Mouse (Mus musculus) hindbrain, embryonic 14.5 days (tissue): ENCODE data around the gene Nhsl2. TPM values are rescaled to one million over a fixed set of nuclear protein-coding genes. Genes with fewer than 3 reads are reported as not detected.
"Not testable (repeated sequence)": the region's sequence is repeated elsewhere in the genome, so short reads cannot be mapped to it uniquely, and the experiment has no call there.

Experiments used
- ATAC-seq: fragments of 200-750 bp; cut with Nextera tagmentation; 2 replicates; pipeline ENCODE4 v1.8.0; 2017; ENCODE audit warnings: moderate number of reproducible peaks, mild to moderate bottlenecking, moderate TSS enrichment, moderate library complexity; ENCODE audit not compliant: low FRiP score
- DNase-seq: peaks from one replicate; pipeline ENCODE4 v3.0.0-alpha.2; 2015; ENCODE audit warnings: low spot score
- H3K27ac ChIP-seq: fragments of 300-500 bp; sonication (generic); 2 replicates; pipeline ENCODE4 v1.5.1; 2014; ENCODE audit warnings: mild to moderate bottlenecking, moderate library complexity
- H3K27me3 ChIP-seq: fragments of 300-500 bp; sonication (generic); 2 replicates; pipeline ENCODE4 v1.6.1; 2014; ENCODE audit warnings: mild to moderate bottlenecking, low read length, mixed read lengths; ENCODE audit not compliant: control insufficient read depth, insufficient read depth
- H3K36me3 ChIP-seq: fragments of 300-500 bp; sonication (generic); replicated peaks from 2 replicates; pipeline ENCODE4 v1.6.1; 2014; ENCODE audit not compliant: control insufficient read depth, insufficient read depth
- H3K4me1 ChIP-seq: fragments of 300-500 bp; sonication (generic); replicated peaks from 2 replicates; pipeline ENCODE4 v1.6.1; 2014; ENCODE audit warnings: antibody characterized with exemption, low read length, mixed read lengths; ENCODE audit not compliant: control insufficient read depth, insufficient read depth
- H3K4me2 ChIP-seq: fragments of 300-500 bp; sonication (generic); replicated peaks from 2 replicates; pipeline ENCODE4 v1.6.1; 2014; ENCODE audit warnings: mild to moderate bottlenecking, moderate library complexity
- H3K4me3 ChIP-seq: fragments of 300-500 bp; sonication (generic); replicated peaks from 2 replicates; pipeline ENCODE4 v1.5.1; 2014; ENCODE audit warnings: mild to moderate bottlenecking, low read length
- H3K9ac ChIP-seq: fragments of 300-500 bp; sonication (generic); 2 replicates; pipeline ENCODE4 v1.6.1; 2014
- H3K9me3 ChIP-seq: fragments of 300-500 bp; sonication (generic); 2 replicates; pipeline ENCODE4 v1.6.1; 2016; ENCODE audit warnings: low read length; ENCODE audit not compliant: control insufficient read depth
- WGBS: fragments of 180-500 bp; shearing (Covaris S2); extraction: QIAGEN DNeasy Blood & Tissue Kit; methylation state at CpG from one replicate; pipeline ENCODE4 v1.1.7; 2014; 5-methylcytosine and 5-hydroxymethylcytosine counted together
- polyA plus RNA-seq: library from polyadenylated mRNA; unstranded; fragments of >200 nt; fragmentation: Nextera tagmentation; extraction: Ambion mirVana; gene quantifications from 2 replicates; pipeline ENCODE4 v1.2.1, GENCODE M21; 2014

Gene Nhsl2
- polyA plus RNA-seq, 1 experiment from 2014 or later: 7.0 TPM

DNA sequence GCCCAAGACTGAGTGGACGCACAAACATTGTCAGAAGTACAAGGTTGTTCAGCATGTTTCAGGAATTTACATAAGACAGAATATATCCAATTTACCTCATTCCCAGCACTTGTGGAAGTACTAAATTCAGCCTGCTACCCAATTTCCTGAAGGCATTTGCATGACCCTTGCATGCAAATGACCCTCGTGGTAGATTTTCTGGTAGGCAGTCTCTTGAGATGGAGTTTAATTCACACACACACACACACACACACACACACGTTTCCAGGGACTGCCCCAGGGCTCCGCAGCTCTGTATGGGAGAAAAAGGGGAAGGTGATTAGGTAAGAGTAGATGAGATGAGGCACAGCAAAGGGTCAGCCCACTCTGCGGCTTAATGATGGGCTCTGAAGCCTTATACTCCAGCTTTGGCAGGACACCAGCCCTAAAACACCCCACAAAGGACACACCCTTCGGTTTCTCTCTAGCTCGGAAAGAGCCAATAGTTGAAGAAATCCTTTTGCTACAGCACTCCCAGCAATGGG, 245.3 kb downstream of the Nhsl2 start:
- Histone ChIP-seq H3K4me1 (no peaks in the 10 kb centered on the region), H3K36me3 (no peaks in the 10 kb centered on the region), H3K27me3 (peaks cover 7% of the 10 kb centered on the region), H3K4me3 (no peak overlapping the region), H3K4me2 (no peak overlapping the region), H3K27ac (no peak overlapping the region), H3K9me3 (no peaks in the 10 kb centered on the region), H3K9ac (no peak overlapping the region)
- 72% methylated on average over 6 of the region's 7 CpGs for WGBS
- ATAC-seq (no peak), DNase-seq (no peak)

DNA sequence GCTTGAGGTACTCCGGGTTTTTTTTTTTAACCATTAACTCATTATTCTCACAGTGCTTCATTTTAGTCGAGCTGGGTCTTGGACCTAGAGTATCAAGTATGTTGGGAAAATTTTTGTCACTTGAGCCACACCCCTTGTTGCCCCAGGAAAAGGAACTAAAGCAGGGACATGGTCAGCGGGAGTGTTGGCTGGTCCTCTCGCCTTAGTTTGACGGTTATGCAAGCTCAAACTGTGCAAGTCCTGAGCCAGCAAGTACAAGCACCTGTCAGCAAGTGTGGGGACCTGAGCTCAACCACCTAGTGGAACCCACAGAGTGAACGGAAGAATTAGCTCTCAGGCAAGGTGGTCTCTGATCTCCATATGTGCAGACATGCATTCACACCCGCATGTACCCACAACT, 252.7 kb downstream of the Nhsl2 start:
- Histone ChIP-seq H3K9ac (no peak overlapping the region), H3K9me3 (no peaks in the 10 kb centered on the region), H3K4me3 (no peak overlapping the region), H3K4me1 (no peaks in the 10 kb centered on the region), H3K27ac (no peak overlapping the region), H3K36me3 (no peaks in the 10 kb centered on the region), H3K4me2 (no peak overlapping the region), H3K27me3 (peaks cover 9% of the 10 kb centered on the region; the same call in 1 of the 2 replicates)
- DNase-seq: no peak
- no peak for ATAC-seq
- WGBS: 66% methylated on average over 7 of the region's 7 CpGs

DNA sequence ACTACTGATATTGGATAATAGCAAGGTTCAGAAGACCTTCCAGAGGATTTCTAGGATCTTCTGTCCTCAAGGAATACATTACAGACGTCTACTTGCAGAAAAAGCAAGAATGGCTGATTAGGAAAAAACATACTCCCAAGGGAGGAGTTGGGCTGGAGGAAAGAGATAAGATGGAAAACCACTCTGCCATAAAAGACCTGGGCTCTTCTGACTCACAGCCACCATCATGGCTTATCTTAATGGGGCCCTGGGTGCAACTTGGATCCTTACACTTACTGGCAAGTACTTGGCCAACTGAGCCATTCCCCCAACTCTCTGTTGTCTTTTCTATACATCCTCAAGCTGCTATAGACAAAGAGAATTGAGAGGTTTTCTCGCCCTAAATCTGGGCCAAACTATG, 254.6 kb downstream of the Nhsl2 start:
- not testable (repeated sequence) for H3K4me2 ChIP-seq, ATAC-seq

DNA sequence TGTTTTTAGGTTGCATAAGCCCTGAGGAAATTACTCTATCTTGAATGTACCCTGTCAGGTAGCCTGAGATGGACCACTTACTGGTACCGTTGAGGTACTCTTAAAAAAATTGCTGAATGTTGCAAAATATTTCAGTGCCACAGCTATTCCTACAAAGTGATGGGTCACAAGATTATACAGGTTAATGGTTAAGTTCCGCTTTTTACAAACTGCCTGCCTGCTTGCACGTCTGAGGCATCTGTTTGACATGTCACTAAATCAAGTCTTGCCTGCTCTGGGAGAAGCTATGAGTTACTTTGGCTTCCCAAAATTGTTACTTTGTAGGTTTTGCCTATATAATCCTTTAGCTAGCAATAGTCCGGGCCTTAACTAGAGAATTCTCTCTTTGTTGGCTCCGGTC, 260.2 kb downstream of the Nhsl2 start:
- not testable (repeated sequence) for H3K4me1 ChIP-seq, H3K4me2 ChIP-seq, H3K27ac ChIP-seq, H3K9me3 ChIP-seq, DNase-seq, H3K4me3 ChIP-seq, H3K27me3 ChIP-seq, H3K36me3 ChIP-seq, H3K9ac ChIP-seq, ATAC-seq
- WGBS: 76% methylated on average over 5 of the region's 5 CpGs

More for the DNA sequence above, 254.6 kb downstream of the Nhsl2 start:
- not testable (repeated sequence) for H3K27ac ChIP-seq, DNase-seq, H3K9ac ChIP-seq, H3K9me3 ChIP-seq, H3K27me3 ChIP-seq, H3K4me1 ChIP-seq, H3K36me3 ChIP-seq, H3K4me3 ChIP-seq
- WGBS: 67% methylated on average over 2 of the region's 2 CpGs

DNA sequence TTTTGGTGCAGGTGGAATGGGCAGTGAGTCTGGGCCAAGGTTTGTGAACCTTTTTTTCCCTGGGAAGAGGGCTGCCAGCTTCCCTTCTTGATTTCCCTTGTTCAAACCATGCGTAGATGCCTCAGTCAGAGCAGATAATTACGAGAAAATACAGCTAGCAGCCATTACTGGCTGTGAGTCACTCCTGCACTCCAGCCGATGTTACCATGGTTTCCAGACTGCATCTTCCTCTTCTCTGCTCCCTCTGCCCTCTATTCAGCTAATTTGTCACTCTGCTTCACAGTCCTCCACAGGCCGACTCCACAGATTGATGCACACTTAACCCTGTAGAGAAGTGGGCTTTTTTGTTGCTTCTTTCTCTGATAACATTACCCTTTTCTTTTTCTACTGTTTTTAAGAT, 266.5 kb downstream of the Nhsl2 start:
- H3K9ac ChIP-seq: no peak overlapping the region
- 30% methylated on average over 4 of the region's 4 CpGs for WGBS
- no peak overlapping the region for H3K4me3 ChIP-seq
- H3K27ac ChIP-seq: peak overlapping the region; percentile 68
- ATAC-seq (no peak), DNase-seq (peak; percentile 30)
- no peaks in the 10 kb centered on the region; the same call in 1 of the 2 replicates for H3K27me3 ChIP-seq
- H3K9me3 ChIP-seq: no peaks in the 10 kb centered on the region
- H3K4me2 ChIP-seq: no peak overlapping the region
- 0 out of 2 replicates have a peak, but pooled peaks cover 2% of the 10 kb centered on the region for H3K4me1 ChIP-seq
- H3K36me3 ChIP-seq: no peaks in the 10 kb centered on the region

DNA sequence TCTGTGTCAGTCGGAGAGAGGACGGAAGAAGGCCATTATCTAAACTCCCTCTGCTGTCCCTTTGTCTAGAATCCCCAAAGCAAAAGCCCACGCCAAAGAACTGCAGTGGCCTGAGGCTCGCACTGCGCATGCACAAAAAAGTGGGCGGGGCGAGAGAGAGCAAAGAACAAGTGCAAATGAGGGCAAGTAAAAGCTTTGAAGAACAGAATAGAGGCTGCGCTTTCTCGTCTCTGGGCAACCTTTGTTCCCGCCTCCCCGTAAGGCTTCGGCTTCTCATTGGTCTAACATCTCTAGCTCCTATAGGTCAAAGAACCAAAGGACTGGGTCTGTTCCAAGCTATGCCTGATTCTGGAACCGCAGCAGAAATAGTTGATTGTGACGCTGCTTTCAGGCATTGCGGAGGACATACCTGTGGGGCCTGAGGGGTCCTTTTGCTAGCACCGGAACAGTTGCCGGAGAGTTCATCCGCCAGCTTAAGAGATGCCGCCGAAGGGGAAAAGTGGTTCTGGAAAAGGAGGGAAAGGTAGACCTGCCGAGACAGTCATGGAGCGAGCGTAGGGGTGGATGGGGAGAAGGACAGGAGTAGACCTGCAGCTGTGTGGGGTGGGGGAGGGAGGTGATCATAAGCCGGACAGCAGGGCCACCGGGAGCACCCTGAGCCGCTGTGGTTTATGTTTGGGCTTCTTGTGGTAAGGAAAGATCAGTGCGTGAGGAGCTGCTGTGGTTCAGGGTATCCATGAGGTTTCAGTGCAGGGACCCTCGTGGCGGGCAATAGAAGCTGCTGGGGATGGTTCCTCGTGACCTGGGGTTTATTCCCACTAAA, 270.1 kb downstream of the Nhsl2 start, which contains the start of gene Pin4:
TSS of gene Pin4 (plus strand) at position 406 of the 823 bp plus-strand sequence.
- 0 out of 2 replicates have a peak, but pooled peaks cover 2% of the 10 kb centered on the region for H3K4me1 ChIP-seq
- H3K9ac ChIP-seq: peak within 1 kb of the TSS; percentile 58
- no peaks in the 10 kb centered on the region for H3K9me3 ChIP-seq
- peak within 1 kb of the TSS; percentile 58 for H3K4me3 ChIP-seq
- 15% methylated on average over 30 of the region's 30 CpGs for WGBS
- peaks cover 12% of the 10 kb centered on the region; the same call in 1 of the 2 replicates for H3K36me3 ChIP-seq
- peak within 1 kb of the TSS; percentile 58 for H3K4me2 ChIP-seq
- no peaks in the 10 kb centered on the region for H3K27me3 ChIP-seq
- peak within 1 kb of the TSS; percentile 83 for H3K27ac ChIP-seq
- DNase-seq (peak; percentile 93), ATAC-seq (peak; percentile 98)

DNA sequence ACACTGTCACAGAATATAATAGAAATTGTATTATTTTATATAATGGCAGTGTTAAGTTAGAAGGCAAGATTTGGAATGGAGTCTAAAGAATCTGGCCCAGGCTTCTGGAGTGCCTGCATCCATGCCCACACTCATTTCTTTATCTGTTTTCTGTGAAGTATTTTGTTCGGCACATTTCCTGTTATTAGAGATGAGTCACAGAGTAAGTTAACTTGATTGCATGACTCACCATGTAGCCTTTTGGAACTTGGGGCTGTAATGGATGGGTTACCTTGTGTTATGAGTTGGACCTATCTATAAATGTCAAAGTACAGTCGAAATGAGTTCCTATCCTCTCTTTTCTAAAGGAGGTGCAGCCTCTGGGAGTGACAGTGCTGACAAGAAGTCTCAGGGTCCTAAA, 272.1 kb downstream of the Nhsl2 start:
- Histone ChIP-seq H3K9me3 (no peaks in the 10 kb centered on the region), H3K27ac (no peak overlapping the region), H3K4me1 (0 out of 2 replicates have a peak, but pooled peaks cover 2% of the 10 kb centered on the region), H3K36me3 (peaks cover 23% of the 10 kb centered on the region), H3K4me2 (no peak overlapping the region), H3K9ac (no peak overlapping the region), H3K4me3 (no peak overlapping the region), H3K27me3 (no peaks in the 10 kb centered on the region)
- ATAC-seq (no peak), DNase-seq (no peak)
- WGBS: 96% methylated on average over 2 of the region's 2 CpGs

DNA sequence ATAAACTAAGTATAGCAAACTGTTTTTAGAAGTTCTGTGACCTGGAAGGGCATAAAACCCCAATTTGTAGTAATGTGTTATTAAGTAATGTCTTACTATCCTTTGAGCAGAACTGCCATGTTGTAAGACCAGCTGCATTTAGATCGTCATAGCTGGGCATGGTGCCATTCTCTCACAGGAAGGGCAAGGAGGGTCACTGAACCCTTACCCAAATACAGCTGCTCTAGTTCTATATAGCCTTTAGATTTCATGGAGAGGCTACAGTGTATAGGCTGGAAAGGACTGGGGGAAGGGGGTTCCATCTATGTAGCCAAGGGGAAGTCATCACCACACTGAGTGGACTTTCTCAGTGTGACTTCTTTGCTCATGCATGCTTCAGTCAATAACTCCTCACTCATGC, 292.0 kb downstream of the Nhsl2 start:
- H3K27me3 ChIP-seq: no peaks in the 10 kb centered on the region; the same call in 1 of the 2 replicates
- 88% methylated on average over 1 of the region's 1 CpGs for WGBS
- ATAC-seq: no peak
- H3K4me3 ChIP-seq: no peak overlapping the region
- H3K9me3 ChIP-seq: no peaks in the 10 kb centered on the region
- no peak for DNase-seq
- H3K27ac ChIP-seq: no peak overlapping the region
- no peaks in the 10 kb centered on the region for H3K36me3 ChIP-seq
- no peak overlapping the region for H3K4me2 ChIP-seq
- H3K4me1 ChIP-seq: no peaks in the 10 kb centered on the region
- H3K9ac ChIP-seq: no peak overlapping the region
